Mouse (Mus musculus): ENCODE measurements at regions not wholly inside any gene's neighbourhood (a gene's known extent, or its start where the extent isn't known, plus 50 kb on each side); places are given as distances from the start of the nearest gene placed in this dataset.
A peak's percentile ranks its signal among the peaks of the same experiment; 100 is the strongest.

- ATAC-seq (ENCODE audit: insufficient read depth, low read depth) (no peak), DNase-seq (ENCODE audit: low spot score) (no peak)
- Histone ChIP-seq H3K4me2 (ENCODE audit: low read depth, low read length) (no peak overlapping the region), H3K36me3 (replicated peaks; ENCODE audit: control insufficient read depth, insufficient read depth, low read length) (no peaks in the 10 kb centered on the region), H3K9ac (replicated peaks; ENCODE audit: low read depth, low read length) (no peak overlapping the region), H3K4me3 (ENCODE audit: low read depth, low read length) (no peak overlapping the region), H3K9me3 (replicated peaks; ENCODE audit: control insufficient read depth, low read length) (no peaks in the 10 kb centered on the region), H3K27ac (ENCODE audit: low read depth) (no peak overlapping the region), H3K4me1 (ENCODE audit: control insufficient read depth, insufficient read depth) (0 out of 2 replicates have a peak, but pooled peaks cover 4% of the 10 kb centered on the region), H3K27me3 (ENCODE audit: control insufficient read depth, insufficient read depth, low read length) (no peaks in the 10 kb centered on the region)
- 89% methylated on average over 1 of the region's 1 CpGs for WGBS
- TF ChIP-seq EP300 (IDR thresholded peaks at IDR 0.05; ENCODE audit: low read depth): no peak
- peak; percentile 26; the same call in 1 of the 2 replicates for TF ChIP-seq CTCF (IDR thresholded peaks at IDR 0.05; ENCODE audit: low read depth)
Measured at GRCm38 (mm10) chr4:62853335-62853734, 112.0 kb upstream of the Zfp618 start.

- H3K4me3 ChIP-seq (ENCODE audit: low read depth, low read length): no peak overlapping the region
- H3K9ac ChIP-seq (replicated peaks; ENCODE audit: low read depth, low read length): no peak overlapping the region
- ATAC-seq (ENCODE audit: insufficient read depth, low read depth) (no peak), DNase-seq (ENCODE audit: low spot score) (no peak)
- H3K36me3 ChIP-seq (replicated peaks; ENCODE audit: control insufficient read depth, insufficient read depth, low read length): no peaks in the 10 kb centered on the region
- no peak overlapping the region for H3K27ac ChIP-seq (ENCODE audit: low read depth)
- 0 out of 2 replicates have a peak, but pooled peaks cover 4% of the 10 kb centered on the region for H3K4me1 ChIP-seq (ENCODE audit: control insufficient read depth, insufficient read depth)
- TF ChIP-seq EP300 (IDR thresholded peaks at IDR 0.05; ENCODE audit: low read depth): no peak
- TF ChIP-seq CTCF (IDR thresholded peaks at IDR 0.05; ENCODE audit: low read depth): no peak
- no peaks in the 10 kb centered on the region for H3K27me3 ChIP-seq (ENCODE audit: control insufficient read depth, insufficient read depth, low read length)
- H3K4me2 ChIP-seq (ENCODE audit: low read depth, low read length): no peak overlapping the region
- WGBS: 83% methylated on average over 3 of the region's 3 CpGs
- no peaks in the 10 kb centered on the region for H3K9me3 ChIP-seq (replicated peaks; ENCODE audit: control insufficient read depth, low read length)
Measured at GRCm38 (mm10) chr4:62856406-62856805, 109.0 kb upstream of the Zfp618 start.

- WGBS: 71% methylated on average over 3 of the region's 3 CpGs
- Histone ChIP-seq H3K27me3 (ENCODE audit: control insufficient read depth, insufficient read depth, low read length) (no peaks in the 10 kb centered on the region), H3K4me3 (ENCODE audit: low read depth, low read length) (no peak overlapping the region), H3K4me2 (ENCODE audit: low read depth, low read length) (no peak overlapping the region), H3K4me1 (ENCODE audit: control insufficient read depth, insufficient read depth) (no peaks in the 10 kb centered on the region), H3K9ac (replicated peaks; ENCODE audit: low read depth, low read length) (no peak overlapping the region), H3K9me3 (replicated peaks; ENCODE audit: control insufficient read depth, low read length) (no peaks in the 10 kb centered on the region), H3K27ac (ENCODE audit: low read depth) (no peak overlapping the region), H3K36me3 (replicated peaks; ENCODE audit: control insufficient read depth, insufficient read depth, low read length) (no peaks in the 10 kb centered on the region)
- no peak for DNase-seq (ENCODE audit: low spot score)
- no peak for TF ChIP-seq EP300 (IDR thresholded peaks at IDR 0.05; ENCODE audit: low read depth)
- TF ChIP-seq CTCF (IDR thresholded peaks at IDR 0.05; ENCODE audit: low read depth): no peak
- ATAC-seq (ENCODE audit: insufficient read depth, low read depth): no peak
Measured at GRCm38 (mm10) chr4:62862756-62863155, 102.6 kb upstream of the Zfp618 start.

- Histone ChIP-seq H3K4me2 (ENCODE audit: low read depth, low read length) (no peak overlapping the region), H3K9ac (replicated peaks; ENCODE audit: low read depth, low read length) (no peak overlapping the region), H3K27ac (ENCODE audit: low read depth) (no peak overlapping the region), H3K9me3 (replicated peaks; ENCODE audit: control insufficient read depth, low read length) (no peaks in the 10 kb centered on the region), H3K36me3 (replicated peaks; ENCODE audit: control insufficient read depth, insufficient read depth, low read length) (no peaks in the 10 kb centered on the region), H3K4me3 (ENCODE audit: low read depth, low read length) (no peak overlapping the region), H3K27me3 (ENCODE audit: control insufficient read depth, insufficient read depth, low read length) (no peaks in the 10 kb centered on the region), H3K4me1 (ENCODE audit: control insufficient read depth, insufficient read depth) (no peaks in the 10 kb centered on the region; the same call in 1 of the 2 replicates)
- DNase-seq (ENCODE audit: low spot score): no peak
- TF ChIP-seq EP300 (IDR thresholded peaks at IDR 0.05; ENCODE audit: low read depth): no peak
- TF ChIP-seq CTCF (IDR thresholded peaks at IDR 0.05; ENCODE audit: low read depth): no peak
- ATAC-seq (ENCODE audit: insufficient read depth, low read depth): peak; percentile 36
- 46% methylated on average over 14 of the region's 14 CpGs for WGBS
Measured at GRCm38 (mm10) chr4:62870391-62870983, 94.9 kb upstream of the Zfp618 start.

- no peaks in the 10 kb centered on the region for H3K27me3 ChIP-seq (ENCODE audit: control insufficient read depth, insufficient read depth, low read length)
- H3K4me2 ChIP-seq (ENCODE audit: low read depth, low read length): no peak overlapping the region
- no peak overlapping the region for H3K27ac ChIP-seq (ENCODE audit: low read depth)
- DNase-seq (ENCODE audit: low spot score) (no peak), ATAC-seq (ENCODE audit: insufficient read depth, low read depth) (no peak)
- no peaks in the 10 kb centered on the region; the same call in 1 of the 2 replicates for H3K4me1 ChIP-seq (ENCODE audit: control insufficient read depth, insufficient read depth)
- no peak overlapping the region for H3K9ac ChIP-seq (replicated peaks; ENCODE audit: low read depth, low read length)
- 79% methylated on average over 10 of the region's 10 CpGs for WGBS
- H3K9me3 ChIP-seq (replicated peaks; ENCODE audit: control insufficient read depth, low read length): no peaks in the 10 kb centered on the region
- TF ChIP-seq CTCF (IDR thresholded peaks at IDR 0.05; ENCODE audit: low read depth) (no peak), EP300 (IDR thresholded peaks at IDR 0.05; ENCODE audit: low read depth) (no peak)
- H3K4me3 ChIP-seq (ENCODE audit: low read depth, low read length): no peak overlapping the region
- no peaks in the 10 kb centered on the region for H3K36me3 ChIP-seq (replicated peaks; ENCODE audit: control insufficient read depth, insufficient read depth, low read length)
Measured at GRCm38 (mm10) chr4:62872562-62872961, 92.8 kb upstream of the Zfp618 start.

- no peak overlapping the region for H3K4me2 ChIP-seq (ENCODE audit: low read depth, low read length)
- H3K27ac ChIP-seq (ENCODE audit: low read depth): no peak overlapping the region
- H3K9ac ChIP-seq (replicated peaks; ENCODE audit: low read depth, low read length): no peak overlapping the region
- H3K36me3 ChIP-seq (replicated peaks; ENCODE audit: control insufficient read depth, insufficient read depth, low read length): no peaks in the 10 kb centered on the region
- no peak overlapping the region for H3K4me3 ChIP-seq (ENCODE audit: low read depth, low read length)
- H3K4me1 ChIP-seq (ENCODE audit: control insufficient read depth, insufficient read depth): no peaks in the 10 kb centered on the region; the same call in 1 of the 2 replicates
- TF ChIP-seq CTCF (IDR thresholded peaks at IDR 0.05; ENCODE audit: low read depth) (no peak), EP300 (IDR thresholded peaks at IDR 0.05; ENCODE audit: low read depth) (no peak)
- H3K27me3 ChIP-seq (ENCODE audit: control insufficient read depth, insufficient read depth, low read length): no peaks in the 10 kb centered on the region
- no peak for DNase-seq (ENCODE audit: low spot score)
- WGBS: 75% methylated on average over 12 of the region's 12 CpGs
- ATAC-seq (ENCODE audit: insufficient read depth, low read depth): no peak
- H3K9me3 ChIP-seq (replicated peaks; ENCODE audit: control insufficient read depth, low read length): no peaks in the 10 kb centered on the region
Measured at GRCm38 (mm10) chr4:62873986-62874385, 91.4 kb upstream of the Zfp618 start.
